Mouse (Mus musculus) stomach, postnatal 0 days (tissue): ENCODE results near the gene Ms4a15.

Source experiments
- CTCF ChIP-seq: IDR thresholded peaks from 2 replicates; pipeline ENCODE4 v1.5.1; 2016; ENCODE audit warnings: antibody characterized with exemption, low read depth, mild to moderate bottlenecking, moderate library complexity
- EP300 ChIP-seq: optimal IDR thresholded peaks from 2 replicates; pipeline ENCODE3; 2016; ENCODE audit warnings: antibody characterized with exemption

GRCm38 (mm10) chr19:10959085-10959977 lies 33.7 kb downstream of the Ms4a15 start:
- TF ChIP-seq CTCF = peak; percentile 95
- no peak for TF ChIP-seq EP300
